Mouse (Mus musculus): Measurements from ENCODE around the gene Pola2. TPM values are rescaled to one million over a fixed set of nuclear protein-coding genes. Genes with fewer than 3 reads are reported as not detected.

Gene Pola2
- 59.6 and 65.4 TPM in 2 replicates for polyA plus RNA-seq (2015; fragmentation: Nextera tagmentation; extraction: Ambion mirVana)

GRCm38 (mm10) chr19:5963883-5964562, at the start of gene Pola2:
Pola2 (minus strand) TSS chr19:5964202.
- H3K9me3 ChIP-seq (replicated peaks), result no peaks in the 10 kb centered on the region
- H3K4me2 ChIP-seq (replicated peaks), result peak within 1 kb of the TSS; percentile 86
- H3K27ac ChIP-seq (replicated peaks), result peak within 1 kb of the TSS; percentile 68
- H3K4me3 ChIP-seq (replicated peaks), result peak within 1 kb of the TSS; percentile 69
- peak within 1 kb of the TSS; percentile 75 for H3K9ac ChIP-seq
- H3K36me3 ChIP-seq, result no peaks in the 10 kb centered on the region; the same call in 1 of the 2 replicates
- peaks cover 27% of the 10 kb centered on the region for H3K4me1 ChIP-seq
- no peaks in the 10 kb centered on the region for H3K27me3 ChIP-seq
- WGBS, result under 1% methylated on average over 50 of the region's 50 CpGs
- ATAC-seq (ENCODE audit: insufficient number of reproducible peaks, low FRiP score, low TSS enrichment, low read depth), result peak; percentile 92

GRCm38 (mm10) chr19:6013691-6014090, 49.7 kb upstream of the Pola2 start:
- 74% methylated on average over 10 of the region's 10 CpGs for WGBS
- Histone ChIP-seq H3K27me3 (no peaks in the 10 kb centered on the region), H3K4me1 (peaks cover 31% of the 10 kb centered on the region), H3K4me2 (replicated peaks) (peak overlapping the region; percentile 90), H3K9ac (no peak overlapping the region), H3K27ac (replicated peaks) (no peak overlapping the region), H3K36me3 (peaks cover 13% of the 10 kb centered on the region; the same call in 1 of the 2 replicates), H3K4me3 (replicated peaks) (peak overlapping the region; percentile 59), H3K9me3 (replicated peaks) (no peaks in the 10 kb centered on the region)
- no peak for ATAC-seq (ENCODE audit: insufficient number of reproducible peaks, low FRiP score, low TSS enrichment, low read depth)

GRCm38 (mm10) chr19:6009137-6009536, 45.1 kb upstream of the Pola2 start:
- 70% methylated on average over 8 of the region's 8 CpGs for WGBS
- ATAC-seq (ENCODE audit: insufficient number of reproducible peaks, low FRiP score, low TSS enrichment, low read depth), result no peak

GRCm38 (mm10) chr19:6007013-6007412, 43.0 kb upstream of the Pola2 start:
- Histone ChIP-seq H3K36me3 (peaks cover 39% of the 10 kb centered on the region), H3K27me3 (no peaks in the 10 kb centered on the region), H3K4me3 (replicated peaks) (no peak overlapping the region), H3K9ac (no peak overlapping the region), H3K9me3 (replicated peaks) (no peaks in the 10 kb centered on the region), H3K4me2 (replicated peaks) (no peak overlapping the region), H3K4me1 (no peaks in the 10 kb centered on the region), H3K27ac (replicated peaks) (no peak overlapping the region)
- no peak for ATAC-seq (ENCODE audit: insufficient number of reproducible peaks, low FRiP score, low TSS enrichment, low read depth)
- WGBS, result 82% methylated on average over 13 of the region's 13 CpGs

More at GRCm38 (mm10) chr19:6009137-6009536, 45.1 kb upstream of the Pola2 start:
- no peaks in the 10 kb centered on the region for H3K27me3 ChIP-seq
- H3K4me3 ChIP-seq (replicated peaks), result no peak overlapping the region
- peaks cover 5% of the 10 kb centered on the region for H3K4me1 ChIP-seq
- H3K27ac ChIP-seq (replicated peaks), result no peak overlapping the region
- peaks cover 35% of the 10 kb centered on the region for H3K36me3 ChIP-seq
- no peak overlapping the region for H3K9ac ChIP-seq
- H3K4me2 ChIP-seq (replicated peaks), result no peak overlapping the region
- no peaks in the 10 kb centered on the region for H3K9me3 ChIP-seq (replicated peaks)

GRCm38 (mm10) chr19:6005541-6005940, 41.5 kb upstream of the Pola2 start:
- Histone ChIP-seq H3K36me3 (peaks cover 37% of the 10 kb centered on the region), H3K27ac (replicated peaks) (no peak overlapping the region), H3K9me3 (replicated peaks) (no peaks in the 10 kb centered on the region), H3K4me2 (replicated peaks) (no peak overlapping the region), H3K9ac (no peak overlapping the region), H3K27me3 (no peaks in the 10 kb centered on the region), H3K4me3 (replicated peaks) (no peak overlapping the region), H3K4me1 (no peaks in the 10 kb centered on the region)
- 57% methylated on average over 11 of the region's 11 CpGs for WGBS
- no peak for ATAC-seq (ENCODE audit: insufficient number of reproducible peaks, low FRiP score, low TSS enrichment, low read depth)

GRCm38 (mm10) chr19:5999969-6000368, 36.0 kb upstream of the Pola2 start:
- no peak overlapping the region for H3K4me3 ChIP-seq (replicated peaks)
- H3K9me3 ChIP-seq (replicated peaks), result no peaks in the 10 kb centered on the region
- no peak overlapping the region for H3K4me2 ChIP-seq (replicated peaks)
- ATAC-seq (ENCODE audit: insufficient number of reproducible peaks, low FRiP score, low TSS enrichment, low read depth), result no peak
- H3K27me3 ChIP-seq, result no peaks in the 10 kb centered on the region
- H3K4me1 ChIP-seq, result no peaks in the 10 kb centered on the region
- H3K27ac ChIP-seq (replicated peaks), result no peak overlapping the region
- 71% methylated on average over 5 of the region's 5 CpGs for WGBS
- H3K9ac ChIP-seq, result no peak overlapping the region
- peaks cover 28% of the 10 kb centered on the region for H3K36me3 ChIP-seq

GRCm38 (mm10) chr19:5998180-5998579, 34.2 kb upstream of the Pola2 start:
- 81% methylated on average over 3 of the region's 3 CpGs for WGBS
- Histone ChIP-seq H3K9me3 (replicated peaks) (no peaks in the 10 kb centered on the region), H3K4me1 (no peaks in the 10 kb centered on the region), H3K4me3 (replicated peaks) (no peak overlapping the region), H3K4me2 (replicated peaks) (no peak overlapping the region), H3K27ac (replicated peaks) (no peak overlapping the region), H3K27me3 (no peaks in the 10 kb centered on the region), H3K36me3 (peaks cover 44% of the 10 kb centered on the region), H3K9ac (no peak overlapping the region)
- ATAC-seq (ENCODE audit: insufficient number of reproducible peaks, low FRiP score, low TSS enrichment, low read depth), result no peak

- Histone ChIP-seq H3K27me3 (no peaks in the 10 kb centered on the region), H3K27ac (replicated peaks) (no peak overlapping the region), H3K4me3 (replicated peaks) (no peak overlapping the region), H3K9me3 (replicated peaks) (no peaks in the 10 kb centered on the region), H3K4me2 (replicated peaks) (no peak overlapping the region), H3K36me3 (peaks cover 57% of the 10 kb centered on the region), H3K9ac (no peak overlapping the region), H3K4me1 (0 out of 2 replicates have a peak, but pooled peaks cover 2% of the 10 kb centered on the region)
- ATAC-seq (ENCODE audit: insufficient number of reproducible peaks, low FRiP score, low TSS enrichment, low read depth), result no peak
- WGBS, result 85% methylated on average over 14 of the region's 14 CpGs
These were observed 30.7 kb upstream of the Pola2 start for GRCm38 (mm10) chr19:5994711-5995110.

- Histone ChIP-seq H3K9me3 (replicated peaks) (no peaks in the 10 kb centered on the region), H3K36me3 (peaks cover 43% of the 10 kb centered on the region), H3K4me3 (replicated peaks) (no peak overlapping the region), H3K27me3 (no peaks in the 10 kb centered on the region), H3K27ac (replicated peaks) (no peak overlapping the region), H3K4me2 (replicated peaks) (no peak overlapping the region), H3K9ac (no peak overlapping the region), H3K4me1 (peaks cover 20% of the 10 kb centered on the region)
- no peak for ATAC-seq (ENCODE audit: insufficient number of reproducible peaks, low FRiP score, low TSS enrichment, low read depth)
- 74% methylated on average over 7 of the region's 7 CpGs for WGBS
These were observed 28.0 kb upstream of the Pola2 start for GRCm38 (mm10) chr19:5992012-5992411.

GRCm38 (mm10) chr19:5991467-5991866, 27.5 kb upstream of the Pola2 start:
- no peak for ATAC-seq (ENCODE audit: insufficient number of reproducible peaks, low FRiP score, low TSS enrichment, low read depth)
- 83% methylated on average over 7 of the region's 7 CpGs for WGBS
- H3K9ac ChIP-seq, result no peak overlapping the region
- H3K4me1 ChIP-seq, result peaks cover 20% of the 10 kb centered on the region
- no peaks in the 10 kb centered on the region for H3K27me3 ChIP-seq
- H3K4me3 ChIP-seq (replicated peaks), result no peak overlapping the region
- no peak overlapping the region for H3K4me2 ChIP-seq (replicated peaks)
- H3K9me3 ChIP-seq (replicated peaks), result no peaks in the 10 kb centered on the region
- no peak overlapping the region for H3K27ac ChIP-seq (replicated peaks)
- H3K36me3 ChIP-seq, result peaks cover 41% of the 10 kb centered on the region

GRCm38 (mm10) chr19:5990921-5991320, 26.9 kb upstream of the Pola2 start:
- Histone ChIP-seq H3K9me3 (replicated peaks) (no peaks in the 10 kb centered on the region), H3K9ac (no peak overlapping the region), H3K4me3 (replicated peaks) (no peak overlapping the region), H3K36me3 (peaks cover 37% of the 10 kb centered on the region), H3K4me1 (peaks cover 20% of the 10 kb centered on the region), H3K4me2 (replicated peaks) (no peak overlapping the region), H3K27ac (replicated peaks) (no peak overlapping the region), H3K27me3 (no peaks in the 10 kb centered on the region)
- no peak for ATAC-seq (ENCODE audit: insufficient number of reproducible peaks, low FRiP score, low TSS enrichment, low read depth)
- 53% methylated on average over 1 of the region's 1 CpGs for WGBS

- Histone ChIP-seq H3K36me3 (peaks cover 33% of the 10 kb centered on the region), H3K4me2 (replicated peaks) (no peak overlapping the region), H3K27me3 (no peaks in the 10 kb centered on the region), H3K4me3 (replicated peaks) (no peak overlapping the region), H3K9me3 (replicated peaks) (no peaks in the 10 kb centered on the region), H3K9ac (no peak overlapping the region), H3K4me1 (peaks cover 20% of the 10 kb centered on the region), H3K27ac (replicated peaks) (no peak overlapping the region)
- no peak for ATAC-seq (ENCODE audit: insufficient number of reproducible peaks, low FRiP score, low TSS enrichment, low read depth)
- 87% methylated on average over 12 of the region's 12 CpGs for WGBS
These were observed 26.0 kb upstream of the Pola2 start for GRCm38 (mm10) chr19:5990033-5990432.

All from embryonic facial prominence, embryonic 15.5 days (tissue).